8 mouse cellular contexts compared by ENCODE assay signal in the genomic region with DNA sequence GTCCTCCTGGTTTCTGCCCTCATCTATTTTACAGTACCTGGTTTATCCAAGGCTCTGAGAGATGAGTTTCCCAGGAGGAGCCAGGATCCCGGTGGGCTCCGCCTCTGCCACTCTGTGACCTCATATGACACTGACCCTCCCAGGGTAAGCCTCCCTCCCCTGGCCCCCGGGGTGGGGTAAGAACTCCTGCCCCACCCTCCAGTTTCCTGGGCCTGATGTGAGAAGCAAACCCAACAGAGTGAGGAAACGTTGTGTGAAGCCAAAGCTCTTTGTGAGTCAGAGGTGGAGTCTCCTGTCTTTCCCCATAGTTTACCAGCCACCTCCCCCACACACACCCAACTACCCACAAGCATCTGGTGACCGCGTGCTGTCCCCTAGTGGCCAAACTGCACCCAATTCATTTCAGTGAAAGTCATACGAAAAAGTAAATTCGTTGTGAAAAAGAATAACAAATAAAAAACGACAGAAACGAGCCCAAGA. TPM values are rescaled to one million over a fixed set of nuclear protein-coding genes. Genes with fewer than 3 reads are reported as not detected.
DNase-seq lines count a peak whose midpoint lies in the region; ATAC-seq and TF ChIP-seq lines count a peak whose summit lies in the region.

No protein-coding gene starts in this region.

- peak; percentile 58 for DNase-seq in G1E (ENCODE audit: low spot score)
- DNase-seq in cerebellum, adult 8-10 months: peak; percentile 30
- peak; percentile 54 to 60 for DNase-seq in frontal cortex, postnatal 14 days (ENCODE audit: low spot score in 2 of 2)
- DNase-seq in layer of hippocampus, postnatal 10 days (ENCODE audit: low spot score in 2 of 2): peak; percentile 82 to 83
- peak; percentile 83 for DNase-seq in lung, postnatal 14 days
- peak; percentile 82 for DNase-seq in ovary, postnatal 36 days (ENCODE audit: low spot score)
- peak; percentile 77 for DNase-seq in thymus, postnatal 4 days

- no peaks in the 10 kb centered on the region for H3K36me3 ChIP-seq in G1E (replicated peaks)
- no peaks in the 10 kb centered on the region for H3K36me3 ChIP-seq in hindbrain, embryonic 12.5 days

- peak overlapping the region; percentile 41 for H3K4me2 ChIP-seq in hindbrain, embryonic 12.5 days (replicated peaks)

- peaks cover 32% of the 10 kb centered on the region for H3K27me3 ChIP-seq in G1E (ENCODE audit: insufficient read depth, low read length)
- H3K27me3 ChIP-seq in hindbrain, embryonic 12.5 days: no peaks in the 10 kb centered on the region

- ATAC-seq in G1E (ENCODE audit: extremely low read depth, insufficient number of reproducible peaks, low FRiP score, poor library complexity, severe bottlenecking): peak; percentile 65; the same call in 1 of the 2 replicates
- peak; percentile 85 for ATAC-seq in hindbrain, embryonic 12.5 days (ENCODE audit: low FRiP score)

- H3K9me3 ChIP-seq in G1E (replicated peaks): no peaks in the 10 kb centered on the region
- H3K9me3 ChIP-seq in hindbrain, embryonic 12.5 days (replicated peaks): no peaks in the 10 kb centered on the region

- peaks cover 13% of the 10 kb centered on the region for H3K4me1 ChIP-seq in G1E (ENCODE audit: insufficient read depth, low read depth, low read length)
- peaks cover 20% of the 10 kb centered on the region for H3K4me1 ChIP-seq in hindbrain, embryonic 12.5 days

- peak overlapping the region; percentile 56 for H3K27ac ChIP-seq in hindbrain, embryonic 12.5 days

- peak; percentile 51; the same call in 1 of the 2 replicates for TF ChIP-seq CTCF in G1E (IDR thresholded peaks at IDR 0.05; ENCODE audit: low read depth, low read length)

- WGBS in hindbrain, embryonic 12.5 days: 3% methylated on average over 10 of the region's 10 CpGs

- H3K4me3 ChIP-seq in G1E (ENCODE audit: low read depth, low read length): no peak overlapping the region; the same call in 1 of the 2 replicates
- peak overlapping the region; percentile 0; the same call in 1 of the 2 replicates for H3K4me3 ChIP-seq in hindbrain, embryonic 12.5 days

- H3K9ac ChIP-seq in hindbrain, embryonic 12.5 days: peak overlapping the region; percentile 28; the same call in 1 of the 2 replicates

RNA-seq across cellular contexts. Expression of a gene that starts 28.7 kb away (rescaled TPM):
- 176 and 227 TPM in 2 replicates for total RNA-seq in G1E (2014; fragmentation: Nextera tagmentation)
- total RNA-seq in G1E (2017): 148 and 167 TPM in 2 replicates
- 30.5 and 37.1 TPM in 2 replicates for polyA plus RNA-seq in G1E (2012)
- polyA plus RNA-seq in hindbrain, embryonic 12.5 days (2016; fragmentation: Nextera tagmentation; extraction: Ambion mirVana): 122 and 123 TPM in 2 replicates
- 10 to 100 TPM; 56.7 to 61.8 TPM for total RNA-seq in layer of hippocampus, postnatal 10 days (2021)

Comparison
In these comparisons a context has a peak if more than half of its experiments do, and no peak if none do; other contexts are left out.
1. DNase-seq: peak in every context shown above with its lines; median percentile 83 in lung, postnatal 14 days; 82 in layer of hippocampus, postnatal 10 days; 82 in ovary, postnatal 36 days; 77 in thymus, postnatal 4 days; 58 in G1E; 57 in frontal cortex, postnatal 14 days; 30 in cerebellum, adult 8-10 months.